Mouse (Mus musculus): ENCODE results near the gene Bcl9l. TPM values are rescaled to one million over a fixed set of nuclear protein-coding genes. Genes with fewer than 3 reads are reported as not detected.
"Not testable (repeated sequence)": the region's sequence is repeated elsewhere in the genome, so short reads cannot be mapped to it uniquely, and the experiment has no call there.

Gene Bcl9l
- 8.6 and 10.1 TPM in 2 replicates for polyA plus RNA-seq (2014; fragmentation: Nextera tagmentation; extraction: Ambion mirVana)

- peak; percentile 95 for DNase-seq (ENCODE audit: low spot score)
- no peaks in the 10 kb centered on the region for H3K27me3 ChIP-seq (ENCODE audit: control insufficient read depth, insufficient read depth, low read length)
- no peaks in the 10 kb centered on the region for H3K9me3 ChIP-seq (ENCODE audit: control insufficient read depth, low read length)
- H3K4me3 ChIP-seq (ENCODE audit: low read depth, low read length) = peak within 1 kb of the TSS; percentile 97
- H3K4me1 ChIP-seq (replicated peaks; ENCODE audit: control insufficient read depth, insufficient read depth, low read length) = peaks cover 37% of the 10 kb centered on the region
- H3K4me2 ChIP-seq (replicated peaks; ENCODE audit: low read depth, low read length) = peak within 1 kb of the TSS; percentile 71
- H3K36me3 ChIP-seq (ENCODE audit: control insufficient read depth, insufficient read depth, low read length) = no peaks in the 10 kb centered on the region
- ATAC-seq (ENCODE audit: low FRiP score) = peak; percentile 65
- peak within 1 kb of the TSS; percentile 98 for H3K9ac ChIP-seq (ENCODE audit: low read depth, low read length)
- peak within 1 kb of the TSS; percentile 96 for H3K27ac ChIP-seq (ENCODE audit: low read depth, low read length)
- WGBS = under 1% methylated on average over 31 of the region's 31 CpGs
Measured at GRCm38 (mm10) chr9:44482552-44482951, at the start of gene Bcl9l. Gene Bcl9l (plus strand): TSS chr9:44482825.

- Histone ChIP-seq H3K4me2 (replicated peaks; ENCODE audit: low read depth, low read length) (no peak overlapping the region), H3K4me1 (replicated peaks; ENCODE audit: control insufficient read depth, insufficient read depth, low read length) (no peaks in the 10 kb centered on the region), H3K27me3 (ENCODE audit: control insufficient read depth, insufficient read depth, low read length) (no peaks in the 10 kb centered on the region), H3K9me3 (ENCODE audit: control insufficient read depth, low read length) (no peaks in the 10 kb centered on the region), H3K4me3 (ENCODE audit: low read depth, low read length) (no peak overlapping the region), H3K27ac (ENCODE audit: low read depth, low read length) (no peak overlapping the region), H3K36me3 (ENCODE audit: control insufficient read depth, insufficient read depth, low read length) (no peaks in the 10 kb centered on the region), H3K9ac (ENCODE audit: low read depth, low read length) (no peak overlapping the region)
- DNase-seq (ENCODE audit: low spot score) = no peak
- ATAC-seq (ENCODE audit: low FRiP score) = no peak
- 81% methylated on average over 6 of the region's 6 CpGs for WGBS
Measured at GRCm38 (mm10) chr9:44435747-44436146, 46.9 kb upstream of the Bcl9l start.

GRCm38 (mm10) chr9:44440961-44441360, 41.7 kb upstream of the Bcl9l start, which contains the start of gene Foxr1:
Gene Foxr1 (minus strand): TSS chr9:44441136.
- Histone ChIP-seq H3K9ac (ENCODE audit: low read depth, low read length) (no peak within 1 kb of the TSS), H3K4me3 (ENCODE audit: low read depth, low read length) (no peak within 1 kb of the TSS), H3K9me3 (ENCODE audit: control insufficient read depth, low read length) (no peaks in the 10 kb centered on the region), H3K27me3 (ENCODE audit: control insufficient read depth, insufficient read depth, low read length) (no peaks in the 10 kb centered on the region), H3K4me1 (replicated peaks; ENCODE audit: control insufficient read depth, insufficient read depth, low read length) (no peaks in the 10 kb centered on the region), H3K27ac (ENCODE audit: low read depth, low read length) (no peak within 1 kb of the TSS), H3K36me3 (ENCODE audit: control insufficient read depth, insufficient read depth, low read length) (no peaks in the 10 kb centered on the region), H3K4me2 (replicated peaks; ENCODE audit: low read depth, low read length) (no peak within 1 kb of the TSS)
- DNase-seq (ENCODE audit: low spot score) = no peak
- no peak for ATAC-seq (ENCODE audit: low FRiP score)
- 72% methylated on average over 19 of the region's 19 CpGs for WGBS

GRCm38 (mm10) chr9:44444402-44445025, 38.1 kb upstream of the Bcl9l start:
- not testable (repeated sequence) for H3K4me2 ChIP-seq (replicated peaks; ENCODE audit: low read depth, low read length)

GRCm38 (mm10) chr9:44450387-44450786, 32.2 kb upstream of the Bcl9l start:
- Histone ChIP-seq H3K4me2 (replicated peaks; ENCODE audit: low read depth, low read length) (no peak overlapping the region), H3K9me3 (ENCODE audit: control insufficient read depth, low read length) (no peaks in the 10 kb centered on the region), H3K4me3 (ENCODE audit: low read depth, low read length) (no peak overlapping the region), H3K27ac (ENCODE audit: low read depth, low read length) (no peak overlapping the region), H3K9ac (ENCODE audit: low read depth, low read length) (no peak overlapping the region), H3K36me3 (ENCODE audit: control insufficient read depth, insufficient read depth, low read length) (no peaks in the 10 kb centered on the region), H3K27me3 (ENCODE audit: control insufficient read depth, insufficient read depth, low read length) (no peaks in the 10 kb centered on the region), H3K4me1 (replicated peaks; ENCODE audit: control insufficient read depth, insufficient read depth, low read length) (no peaks in the 10 kb centered on the region; the same call in 1 of the 2 replicates)
- ATAC-seq (ENCODE audit: low FRiP score) = no peak
- DNase-seq (ENCODE audit: low spot score) = no peak

More at GRCm38 (mm10) chr9:44444402-44445025, 38.1 kb upstream of the Bcl9l start:
- H3K9me3 ChIP-seq (ENCODE audit: control insufficient read depth, low read length); DNase-seq (ENCODE audit: low spot score); H3K36me3 ChIP-seq (ENCODE audit: control insufficient read depth, insufficient read depth, low read length); H3K27me3 ChIP-seq (ENCODE audit: control insufficient read depth, insufficient read depth, low read length); H3K4me3 ChIP-seq (ENCODE audit: low read depth, low read length); ATAC-seq (ENCODE audit: low FRiP score); H3K9ac ChIP-seq (ENCODE audit: low read depth, low read length); H3K27ac ChIP-seq (ENCODE audit: low read depth, low read length); H3K4me1 ChIP-seq (replicated peaks; ENCODE audit: control insufficient read depth, insufficient read depth, low read length): not testable (repeated sequence)
- WGBS = 82% methylated on average over 7 of the region's 7 CpGs

GRCm38 (mm10) chr9:44454132-44454890, 28.3 kb upstream of the Bcl9l start:
- WGBS = 10% methylated on average over 14 of the region's 14 CpGs
- no peak overlapping the region for H3K4me2 ChIP-seq (replicated peaks; ENCODE audit: low read depth, low read length)
- peak; percentile 77; the same call in 1 of the 2 replicates for ATAC-seq (ENCODE audit: low FRiP score)
- no peak overlapping the region for H3K9ac ChIP-seq (ENCODE audit: low read depth, low read length)
- H3K36me3 ChIP-seq (ENCODE audit: control insufficient read depth, insufficient read depth, low read length) = no peaks in the 10 kb centered on the region
- H3K27ac ChIP-seq (ENCODE audit: low read depth, low read length) = no peak overlapping the region
- no peaks in the 10 kb centered on the region for H3K27me3 ChIP-seq (ENCODE audit: control insufficient read depth, insufficient read depth, low read length)
- peak; percentile 94 for DNase-seq (ENCODE audit: low spot score)
- H3K4me3 ChIP-seq (ENCODE audit: low read depth, low read length) = no peak overlapping the region
- no peaks in the 10 kb centered on the region for H3K9me3 ChIP-seq (ENCODE audit: control insufficient read depth, low read length)
- peaks cover 8% of the 10 kb centered on the region for H3K4me1 ChIP-seq (replicated peaks; ENCODE audit: control insufficient read depth, insufficient read depth, low read length)

- Histone ChIP-seq H3K36me3 (ENCODE audit: control insufficient read depth, insufficient read depth, low read length) (no peaks in the 10 kb centered on the region), H3K4me1 (replicated peaks; ENCODE audit: control insufficient read depth, insufficient read depth, low read length) (peaks cover 8% of the 10 kb centered on the region), H3K9ac (ENCODE audit: low read depth, low read length) (no peak within 1 kb of the TSS), H3K27ac (ENCODE audit: low read depth, low read length) (no peak within 1 kb of the TSS), H3K4me2 (replicated peaks; ENCODE audit: low read depth, low read length) (no peak within 1 kb of the TSS), H3K9me3 (ENCODE audit: control insufficient read depth, low read length) (no peaks in the 10 kb centered on the region), H3K4me3 (ENCODE audit: low read depth, low read length) (no peak within 1 kb of the TSS), H3K27me3 (ENCODE audit: control insufficient read depth, insufficient read depth, low read length) (no peaks in the 10 kb centered on the region)
- no peak for DNase-seq (ENCODE audit: low spot score)
- ATAC-seq (ENCODE audit: low FRiP score) = no peak
- 25% methylated on average over 4 of the region's 4 CpGs for WGBS
Measured at GRCm38 (mm10) chr9:44454891-44455220, 27.8 kb upstream of the Bcl9l start, which contains the start of gene Upk2. Gene Upk2 (minus strand): TSS chr9:44454976.

- ATAC-seq (ENCODE audit: low FRiP score) (peak; percentile 95), DNase-seq (ENCODE audit: low spot score) (peak; percentile 95)
- H3K9ac ChIP-seq (ENCODE audit: low read depth, low read length) = no peak overlapping the region
- H3K9me3 ChIP-seq (ENCODE audit: control insufficient read depth, low read length) = no peaks in the 10 kb centered on the region
- no peaks in the 10 kb centered on the region for H3K36me3 ChIP-seq (ENCODE audit: control insufficient read depth, insufficient read depth, low read length)
- no peak overlapping the region for H3K4me3 ChIP-seq (ENCODE audit: low read depth, low read length)
- peaks cover 8% of the 10 kb centered on the region for H3K4me1 ChIP-seq (replicated peaks; ENCODE audit: control insufficient read depth, insufficient read depth, low read length)
- no peaks in the 10 kb centered on the region for H3K27me3 ChIP-seq (ENCODE audit: control insufficient read depth, insufficient read depth, low read length)
- WGBS = 4% methylated on average over 11 of the region's 11 CpGs
- H3K4me2 ChIP-seq (replicated peaks; ENCODE audit: low read depth, low read length) = 0 out of 2 replicates have a peak overlapping the region, but pooled peaks have one; percentile 2
- H3K27ac ChIP-seq (ENCODE audit: low read depth, low read length) = peak overlapping the region; percentile 77
Measured at GRCm38 (mm10) chr9:44457035-44457742, 25.4 kb upstream of the Bcl9l start.
